Mouse (Mus musculus): ENCODE data around the gene Atg5. TPM values are rescaled to one million over a fixed set of nuclear protein-coding genes. Genes with fewer than 3 reads are reported as not detected.

The Atg5 gene
- polyA plus RNA-seq, 1 experiment from 2014 or later: 53.5 TPM

DNA sequence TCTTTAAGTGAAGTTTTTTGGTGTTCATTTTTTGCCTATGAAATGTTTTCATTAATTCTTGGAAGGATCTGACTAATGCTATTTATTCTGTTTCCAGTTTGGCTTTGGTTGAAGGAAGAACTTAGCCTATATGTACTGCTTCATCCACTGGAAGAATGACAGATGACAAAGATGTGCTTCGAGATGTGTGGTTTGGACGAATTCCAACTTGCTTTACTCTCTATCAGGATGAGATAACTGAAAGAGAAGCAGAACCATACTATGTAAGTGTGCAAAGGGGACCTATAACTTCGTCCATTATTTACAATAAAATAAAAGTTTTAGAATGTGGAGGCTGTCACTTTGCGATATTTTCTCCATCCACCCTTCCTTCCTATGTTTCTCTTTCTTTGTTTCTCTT is 17.8 kb downstream of the Atg5 start:
- TF ChIP-seq CTCF (IDR thresholded peaks at IDR 0.05; ENCODE audit: low read depth): no peak
- Histone ChIP-seq H3K4me1 (replicated peaks; ENCODE audit: control insufficient read depth, insufficient read depth, low read length) (no peaks in the 10 kb centered on the region), H3K27ac (ENCODE audit: low read depth, low read length) (no peak overlapping the region), H3K27me3 (replicated peaks; ENCODE audit: control insufficient read depth, insufficient read depth, low read length) (no peaks in the 10 kb centered on the region), H3K4me3 (ENCODE audit: low read depth, low read length) (no peak overlapping the region), H3K36me3 (ENCODE audit: control insufficient read depth, insufficient read depth) (peaks cover 35% of the 10 kb centered on the region), H3K9me3 (ENCODE audit: control insufficient read depth) (no peaks in the 10 kb centered on the region), H3K9ac (ENCODE audit: low read depth, low read length) (no peak overlapping the region), H3K4me2 (replicated peaks; ENCODE audit: low read depth) (no peak overlapping the region)
- ATAC-seq: no peak
- WGBS: 83% methylated on average over 4 of the region's 4 CpGs

- Histone ChIP-seq H3K36me3 (ENCODE audit: control insufficient read depth, insufficient read depth) (peaks cover 37% of the 10 kb centered on the region), H3K4me2 (replicated peaks; ENCODE audit: low read depth) (no peak overlapping the region), H3K27me3 (replicated peaks; ENCODE audit: control insufficient read depth, insufficient read depth, low read length) (no peaks in the 10 kb centered on the region), H3K4me3 (ENCODE audit: low read depth, low read length) (no peak overlapping the region), H3K9ac (ENCODE audit: low read depth, low read length) (no peak overlapping the region), H3K4me1 (replicated peaks; ENCODE audit: control insufficient read depth, insufficient read depth, low read length) (no peaks in the 10 kb centered on the region), H3K27ac (ENCODE audit: low read depth, low read length) (no peak overlapping the region), H3K9me3 (ENCODE audit: control insufficient read depth) (no peaks in the 10 kb centered on the region)
- no peak for ATAC-seq
- WGBS: 94% methylated on average over 2 of the region's 2 CpGs
- TF ChIP-seq CTCF (IDR thresholded peaks at IDR 0.05; ENCODE audit: low read depth): no peak
These were observed 22.7 kb downstream of the Atg5 start for GRCm38 (mm10) chr10:44290876-44291275.

GRCm38 (mm10) chr10:44292205-44292604 is 24.0 kb downstream of the Atg5 start:
- no peak overlapping the region for H3K27ac ChIP-seq (ENCODE audit: low read depth, low read length)
- no peaks in the 10 kb centered on the region for H3K4me1 ChIP-seq (replicated peaks; ENCODE audit: control insufficient read depth, insufficient read depth, low read length)
- no peak for ATAC-seq
- H3K27me3 ChIP-seq (replicated peaks; ENCODE audit: control insufficient read depth, insufficient read depth, low read length): no peaks in the 10 kb centered on the region
- H3K9ac ChIP-seq (ENCODE audit: low read depth, low read length): no peak overlapping the region
- H3K4me3 ChIP-seq (ENCODE audit: low read depth, low read length): no peak overlapping the region
- no peak overlapping the region for H3K4me2 ChIP-seq (replicated peaks; ENCODE audit: low read depth)
- TF ChIP-seq CTCF (IDR thresholded peaks at IDR 0.05; ENCODE audit: low read depth): peak; percentile 84
- peaks cover 25% of the 10 kb centered on the region for H3K36me3 ChIP-seq (ENCODE audit: control insufficient read depth, insufficient read depth)
- no peaks in the 10 kb centered on the region for H3K9me3 ChIP-seq (ENCODE audit: control insufficient read depth)
- 48% methylated on average over 3 of the region's 3 CpGs for WGBS

DNA sequence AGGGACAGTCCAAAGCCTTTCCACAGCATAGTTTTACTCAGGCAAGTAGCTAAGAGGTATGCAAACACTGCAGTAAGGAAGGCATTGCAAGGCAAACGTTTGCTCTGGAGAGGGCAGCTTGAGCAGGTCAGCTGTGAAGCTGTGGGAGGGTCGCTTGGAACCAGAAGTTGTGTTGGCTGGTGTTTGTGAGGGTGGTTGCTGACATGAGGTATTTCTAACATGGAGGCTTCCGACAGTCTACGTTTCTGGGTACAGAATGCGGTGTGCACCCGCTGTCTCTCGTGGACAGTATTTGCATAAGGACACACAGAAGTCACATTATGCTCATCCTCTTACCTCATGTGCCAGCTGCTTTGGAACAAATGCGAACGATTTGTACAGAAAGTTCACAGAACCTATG is 31.0 kb downstream of the Atg5 start:
- Histone ChIP-seq H3K9me3 (ENCODE audit: control insufficient read depth) (no peaks in the 10 kb centered on the region), H3K4me3 (ENCODE audit: low read depth, low read length) (no peak overlapping the region), H3K27ac (ENCODE audit: low read depth, low read length) (no peak overlapping the region), H3K9ac (ENCODE audit: low read depth, low read length) (no peak overlapping the region), H3K27me3 (replicated peaks; ENCODE audit: control insufficient read depth, insufficient read depth, low read length) (no peaks in the 10 kb centered on the region), H3K4me2 (replicated peaks; ENCODE audit: low read depth) (no peak overlapping the region), H3K36me3 (ENCODE audit: control insufficient read depth, insufficient read depth) (peaks cover 17% of the 10 kb centered on the region), H3K4me1 (replicated peaks; ENCODE audit: control insufficient read depth, insufficient read depth, low read length) (no peaks in the 10 kb centered on the region)
- TF ChIP-seq CTCF (IDR thresholded peaks at IDR 0.05; ENCODE audit: low read depth): no peak
- 83% methylated on average over 9 of the region's 9 CpGs for WGBS
- ATAC-seq: no peak

- Histone ChIP-seq H3K4me3 (ENCODE audit: low read depth, low read length) (no peak overlapping the region), H3K27ac (ENCODE audit: low read depth, low read length) (no peak overlapping the region), H3K27me3 (replicated peaks; ENCODE audit: control insufficient read depth, insufficient read depth, low read length) (no peaks in the 10 kb centered on the region), H3K4me2 (replicated peaks; ENCODE audit: low read depth) (no peak overlapping the region), H3K9ac (ENCODE audit: low read depth, low read length) (no peak overlapping the region), H3K9me3 (ENCODE audit: control insufficient read depth) (no peaks in the 10 kb centered on the region), H3K4me1 (replicated peaks; ENCODE audit: control insufficient read depth, insufficient read depth, low read length) (no peaks in the 10 kb centered on the region), H3K36me3 (ENCODE audit: control insufficient read depth, insufficient read depth) (peaks cover 19% of the 10 kb centered on the region)
- ATAC-seq: no peak
- WGBS: 68% methylated on average over 4 of the region's 4 CpGs
- TF ChIP-seq CTCF (IDR thresholded peaks at IDR 0.05; ENCODE audit: low read depth): no peak
These were observed 31.9 kb downstream of the Atg5 start for GRCm38 (mm10) chr10:44300078-44300477.

DNA sequence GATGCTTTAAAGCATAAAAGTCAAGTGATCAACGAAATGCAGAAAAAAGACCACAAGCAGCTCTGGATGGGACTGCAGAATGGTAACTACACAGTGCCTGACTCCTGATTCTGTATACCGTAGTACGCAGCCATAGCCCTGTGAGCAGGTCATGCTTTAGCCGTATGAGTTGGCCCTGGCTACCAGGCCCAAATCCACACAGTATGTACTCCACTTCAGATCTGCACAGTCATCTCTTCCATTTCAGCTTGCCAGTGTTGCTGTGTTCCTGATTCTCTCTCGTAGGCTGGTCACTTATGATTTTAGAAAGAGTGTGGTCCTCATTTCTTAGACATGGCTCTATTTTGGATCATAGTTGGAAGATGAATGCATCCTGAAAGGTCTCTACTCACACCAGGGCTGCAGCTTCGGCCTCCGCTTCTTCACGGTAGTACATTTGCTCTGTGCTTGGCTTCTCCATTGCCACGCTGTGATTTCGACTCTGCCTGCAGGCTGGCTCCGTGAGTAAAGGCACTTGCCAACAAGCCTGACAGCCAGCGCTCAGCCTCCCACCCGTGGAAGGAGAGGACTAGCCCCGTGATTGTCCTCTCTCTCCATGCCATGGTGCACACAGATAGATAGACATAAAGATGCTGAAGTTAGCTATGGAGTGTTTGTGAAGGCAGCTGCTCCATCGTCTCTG is 35.6 kb downstream of the Atg5 start:
- ATAC-seq: no peak
- Histone ChIP-seq H3K4me3 (ENCODE audit: low read depth, low read length) (no peak overlapping the region), H3K4me1 (replicated peaks; ENCODE audit: control insufficient read depth, insufficient read depth, low read length) (no peaks in the 10 kb centered on the region), H3K36me3 (ENCODE audit: control insufficient read depth, insufficient read depth) (peaks cover 22% of the 10 kb centered on the region), H3K9ac (ENCODE audit: low read depth, low read length) (no peak overlapping the region), H3K27ac (ENCODE audit: low read depth, low read length) (no peak overlapping the region), H3K9me3 (ENCODE audit: control insufficient read depth) (no peaks in the 10 kb centered on the region), H3K4me2 (replicated peaks; ENCODE audit: low read depth) (no peak overlapping the region), H3K27me3 (replicated peaks; ENCODE audit: control insufficient read depth, insufficient read depth, low read length) (no peaks in the 10 kb centered on the region)
- 91% methylated on average over 15 of the region's 15 CpGs for WGBS
- no peak for TF ChIP-seq CTCF (IDR thresholded peaks at IDR 0.05; ENCODE audit: low read depth)

GRCm38 (mm10) chr10:44304330-44304717 is 36.2 kb downstream of the Atg5 start:
- ATAC-seq: no peak
- peaks cover 16% of the 10 kb centered on the region for H3K36me3 ChIP-seq (ENCODE audit: control insufficient read depth, insufficient read depth)
- no peak overlapping the region for H3K4me2 ChIP-seq (replicated peaks; ENCODE audit: low read depth)

More at GRCm38 (mm10) chr10:44304330-44304717, 36.2 kb downstream of the Atg5 start:
- Histone ChIP-seq H3K27me3 (replicated peaks; ENCODE audit: control insufficient read depth, insufficient read depth, low read length) (no peaks in the 10 kb centered on the region), H3K9ac (ENCODE audit: low read depth, low read length) (no peak overlapping the region), H3K27ac (ENCODE audit: low read depth, low read length) (no peak overlapping the region), H3K9me3 (ENCODE audit: control insufficient read depth) (no peaks in the 10 kb centered on the region), H3K4me3 (ENCODE audit: low read depth, low read length) (no peak overlapping the region), H3K4me1 (replicated peaks; ENCODE audit: control insufficient read depth, insufficient read depth, low read length) (no peaks in the 10 kb centered on the region)
- 74% methylated on average over 3 of the region's 3 CpGs for WGBS
- TF ChIP-seq CTCF (IDR thresholded peaks at IDR 0.05; ENCODE audit: low read depth): no peak

Data from intestine, postnatal 0 days (tissue).